Mouse (Mus musculus) left cerebral cortex, postnatal 25 days (tissue): Measurements from ENCODE around the gene Ccdc182. TPM values are rescaled to one million over a fixed set of nuclear protein-coding genes. Genes with fewer than 3 reads are reported as not detected.

Source experiments
- DNase-seq, 2 experiments: peaks; one replicate each; pipeline ENCODE4 v3.0.0; 2022; ENCODE audit warnings: low spot score in 2 of 2, mixed read lengths in 1 of 2
- intact Hi-C: fragments of 180-260 bp; cut with DNase I; formaldehyde crosslinking; loops from one replicate; pipeline ENCODE4 v1.15.1; 2025
- total RNA-seq, 2 experiments: library from RNA; stranded (reverse); gene quantifications; 2 replicates each; pipeline ENCODE4 v1.2.3; 2021

Gene Ccdc182
- total RNA-seq, 2 experiments from 2014 or later = not detected

- DNase-seq = no peak
- intact Hi-C loops = no loop called here
Observed at GRCm38 (mm10) chr11:88313512-88313911, 19.7 kb downstream of the Ccdc182 start.

GRCm38 (mm10) chr11:88314471-88314870, 20.6 kb downstream of the Ccdc182 start:
- intact Hi-C loops = no loop called here
- DNase-seq = no peak

GRCm38 (mm10) chr11:88315393-88315792, 21.5 kb downstream of the Ccdc182 start:
- no peak for DNase-seq
- intact Hi-C loops = no loop called here

GRCm38 (mm10) chr11:88318850-88319249, 25.0 kb downstream of the Ccdc182 start:
- no peak for DNase-seq
- intact Hi-C loops = no loop called here

- intact Hi-C loops = no loop called here
- no peak for DNase-seq
Observed at GRCm38 (mm10) chr11:88327016-88327415, 33.2 kb downstream of the Ccdc182 start.

- DNase-seq = no peak
- intact Hi-C loops = no loop called here
Observed at GRCm38 (mm10) chr11:88328813-88329595, 35.1 kb downstream of the Ccdc182 start.

GRCm38 (mm10) chr11:88330799-88331198, 36.9 kb downstream of the Ccdc182 start:
- intact Hi-C loops = no loop called here
- peak; percentile 7 to 18 for DNase-seq

- DNase-seq = no peak
- intact Hi-C loops = no loop called here
Observed at GRCm38 (mm10) chr11:88331722-88332121, 37.9 kb downstream of the Ccdc182 start.

- no peak for DNase-seq
- intact Hi-C loops = no loop called here
Observed at GRCm38 (mm10) chr11:88332309-88332934, 38.6 kb downstream of the Ccdc182 start.

- intact Hi-C loops = no loop called here
- DNase-seq = no peak
Observed at GRCm38 (mm10) chr11:88334893-88335292, 41.0 kb downstream of the Ccdc182 start.

- no peak for DNase-seq
Observed at GRCm38 (mm10) chr11:88337926-88338325, 44.1 kb downstream of the Ccdc182 start.

More at GRCm38 (mm10) chr11:88337926-88338325, 44.1 kb downstream of the Ccdc182 start:
- intact Hi-C loops = no loop called here

Other genes with a start within 250 kb of the Ccdc182 start
- gene Srsf1, start 246.7 kb upstream of the Ccdc182 start, total RNA-seq = 100 to 1,000 TPM; 177 to 190 TPM
- gene Vezf1, start 225.8 kb upstream of the Ccdc182 start, total RNA-seq = 10 to 100 TPM; 23.6 to 25.8 TPM
- 10 to 100 TPM; 28.7 to 29.5 TPM for gene Cuedc1, start 196.0 kb upstream of the Ccdc182 start, total RNA-seq
- 10 to 100 TPM; 73.6 to 74.5 TPM for gene Mrps23, start 89.7 kb upstream of the Ccdc182 start, total RNA-seq